Mouse (Mus musculus): ENCODE results near the gene Ctcfl. TPM values are rescaled to one million over a fixed set of nuclear protein-coding genes. Genes with fewer than 3 reads are reported as not detected.
A peak's percentile ranks its signal among the peaks of the same experiment; 100 is the strongest.
"Not testable (repeated sequence)": the region's sequence is repeated elsewhere in the genome, so short reads cannot be mapped to it uniquely, and the experiment has no call there.

Ctcfl gene
- total and polyA plus RNA-seq, 2 experiments, result 0.10 to 0.46 TPM

GRCm38 (mm10) chr2:173108509-173109190 lies 10.7 kb downstream of the Ctcfl start:
- peaks cover 10% of the 10 kb centered on the region for H3K4me1 ChIP-seq (ENCODE audit: control insufficient read depth, insufficient read depth, low read length)
- peak; percentile 85 for DNase-seq (ENCODE audit: extremely low read depth, low read depth, low spot score)
- H3K4me3 ChIP-seq (ENCODE audit: insufficient read depth, low read depth, low read length), result no peak overlapping the region
- no peaks in the 10 kb centered on the region for H3K36me3 ChIP-seq (ENCODE audit: control insufficient read depth, insufficient read depth, low read length)
- peak overlapping the region; percentile 29; the same call in 1 of the 2 replicates for H3K9ac ChIP-seq (ENCODE audit: low read depth, low read length)
- no peaks in the 10 kb centered on the region for H3K27me3 ChIP-seq (ENCODE audit: control insufficient read depth, insufficient read depth, low read length)
- no peaks in the 10 kb centered on the region for H3K79me2 ChIP-seq (ENCODE audit: control insufficient read depth, insufficient read depth, low read length)
- WGBS, result 30% methylated on average over 6 of the region's 6 CpGs
- TF ChIP-seq POLR2A (IDR thresholded peaks at IDR 0.05; ENCODE audit: extremely low read depth, insufficient read depth, low read length) (no peak), CTCF (IDR thresholded peaks at IDR 0.05; ENCODE audit: low read depth, low read length) (no peak)
- H3K27ac ChIP-seq (replicated peaks; ENCODE audit: insufficient read depth, low read depth, low read length), result peak overlapping the region; percentile 35

- Histone ChIP-seq H3K9ac (ENCODE audit: low read depth, low read length) (peak overlapping the region; percentile 43), H3K79me2 (ENCODE audit: control insufficient read depth, insufficient read depth, low read length) (no peaks in the 10 kb centered on the region), H3K27ac (replicated peaks; ENCODE audit: insufficient read depth, low read depth, low read length) (peak overlapping the region; percentile 45), H3K4me1 (ENCODE audit: control insufficient read depth, insufficient read depth, low read length) (peaks cover 10% of the 10 kb centered on the region), H3K36me3 (ENCODE audit: control insufficient read depth, insufficient read depth, low read length) (no peaks in the 10 kb centered on the region), H3K4me3 (ENCODE audit: insufficient read depth, low read depth, low read length) (0 out of 2 replicates have a peak overlapping the region, but pooled peaks have one; percentile 5), H3K27me3 (ENCODE audit: control insufficient read depth, insufficient read depth, low read length) (no peaks in the 10 kb centered on the region)
- DNase-seq (ENCODE audit: extremely low read depth, low read depth, low spot score), result peak; percentile 85
- WGBS, result 11% methylated on average over 14 of the region's 14 CpGs
- TF ChIP-seq POLR2A (IDR thresholded peaks at IDR 0.05; ENCODE audit: extremely low read depth, insufficient read depth, low read length) (no peak), CTCF (IDR thresholded peaks at IDR 0.05; ENCODE audit: low read depth, low read length) (peak; percentile 71)
Observed at GRCm38 (mm10) chr2:173106889-173107785, 12.2 kb downstream of the Ctcfl start.

GRCm38 (mm10) chr2:173106409-173106808 lies 12.9 kb downstream of the Ctcfl start:
- 89% methylated on average over 9 of the region's 9 CpGs for WGBS
- Histone ChIP-seq H3K4me1 (ENCODE audit: control insufficient read depth, insufficient read depth, low read length) (peaks cover 10% of the 10 kb centered on the region), H3K36me3 (ENCODE audit: control insufficient read depth, insufficient read depth, low read length) (no peaks in the 10 kb centered on the region), H3K79me2 (ENCODE audit: control insufficient read depth, insufficient read depth, low read length) (no peaks in the 10 kb centered on the region), H3K9ac (ENCODE audit: low read depth, low read length) (no peak overlapping the region), H3K27me3 (ENCODE audit: control insufficient read depth, insufficient read depth, low read length) (no peaks in the 10 kb centered on the region), H3K4me3 (ENCODE audit: insufficient read depth, low read depth, low read length) (no peak overlapping the region), H3K27ac (replicated peaks; ENCODE audit: insufficient read depth, low read depth, low read length) (no peak overlapping the region)
- TF ChIP-seq POLR2A (IDR thresholded peaks at IDR 0.05; ENCODE audit: extremely low read depth, insufficient read depth, low read length) (no peak), CTCF (IDR thresholded peaks at IDR 0.05; ENCODE audit: low read depth, low read length) (no peak)
- no peak for DNase-seq (ENCODE audit: extremely low read depth, low read depth, low spot score)

GRCm38 (mm10) chr2:173097337-173097736 lies 22.0 kb downstream of the Ctcfl start:
- 91% methylated on average over 10 of the region's 10 CpGs for WGBS
- not testable (repeated sequence) for H3K4me3 ChIP-seq (ENCODE audit: insufficient read depth, low read depth, low read length); H3K27me3 ChIP-seq (ENCODE audit: control insufficient read depth, insufficient read depth, low read length); H3K79me2 ChIP-seq (ENCODE audit: control insufficient read depth, insufficient read depth, low read length); H3K27ac ChIP-seq (replicated peaks; ENCODE audit: insufficient read depth, low read depth, low read length); H3K4me1 ChIP-seq (ENCODE audit: control insufficient read depth, insufficient read depth, low read length); DNase-seq (ENCODE audit: extremely low read depth, low read depth, low spot score); H3K9ac ChIP-seq (ENCODE audit: low read depth, low read length); H3K36me3 ChIP-seq (ENCODE audit: control insufficient read depth, insufficient read depth, low read length)
- TF ChIP-seq CTCF (IDR thresholded peaks at IDR 0.05; ENCODE audit: low read depth, low read length), result peak; percentile 61

- H3K9ac ChIP-seq (ENCODE audit: low read depth, low read length), result no peak overlapping the region
Observed at GRCm38 (mm10) chr2:173089437-173089836, 29.9 kb downstream of the Ctcfl start.

More at GRCm38 (mm10) chr2:173089437-173089836, 29.9 kb downstream of the Ctcfl start:
- Histone ChIP-seq H3K36me3 (ENCODE audit: control insufficient read depth, insufficient read depth, low read length) (no peaks in the 10 kb centered on the region), H3K27me3 (ENCODE audit: control insufficient read depth, insufficient read depth, low read length) (no peaks in the 10 kb centered on the region), H3K27ac (replicated peaks; ENCODE audit: insufficient read depth, low read depth, low read length) (no peak overlapping the region), H3K79me2 (ENCODE audit: control insufficient read depth, insufficient read depth, low read length) (no peaks in the 10 kb centered on the region), H3K4me3 (ENCODE audit: insufficient read depth, low read depth, low read length) (no peak overlapping the region), H3K4me1 (ENCODE audit: control insufficient read depth, insufficient read depth, low read length) (no peaks in the 10 kb centered on the region)
- DNase-seq (ENCODE audit: extremely low read depth, low read depth, low spot score), result peak; percentile 71
- whole genome bisulfite sequencing, result 18% methylated on average over 6 of the region's 6 CpGs
- TF ChIP-seq CTCF (IDR thresholded peaks at IDR 0.05; ENCODE audit: low read depth, low read length) (peak; percentile 95), POLR2A (IDR thresholded peaks at IDR 0.05; ENCODE audit: extremely low read depth, insufficient read depth, low read length) (no peak)

Data from liver, adult 2 months (tissue).